Mouse (Mus musculus): ENCODE data around the gene Cntnap1.
"Not testable (repeated sequence)": the region's sequence is repeated elsewhere in the genome, so short reads cannot be mapped to it uniquely, and the experiment has no call there.

Cntnap1 gene

GRCm38 (mm10) chr11:101149178-101150105 is 20.9 kb upstream of the Cntnap1 start:
- no peak for DNase-seq (ENCODE audit: low read depth, low spot score)

- DNase-seq (ENCODE audit: low read depth, low spot score), result no peak
Measured at GRCm38 (mm10) chr11:101151063-101151462, 19.3 kb upstream of the Cntnap1 start.

GRCm38 (mm10) chr11:101152825-101153224 is 17.5 kb upstream of the Cntnap1 start:
- DNase-seq (ENCODE audit: low read depth, low spot score), result no peak

- no peak for DNase-seq (ENCODE audit: low read depth, low spot score)
Measured at GRCm38 (mm10) chr11:101154648-101155047, 15.7 kb upstream of the Cntnap1 start.

- no peak for DNase-seq (ENCODE audit: low read depth, low spot score)
Measured at GRCm38 (mm10) chr11:101155151-101155550, 15.2 kb upstream of the Cntnap1 start.

GRCm38 (mm10) chr11:101155728-101156371 is 14.5 kb upstream of the Cntnap1 start, which contains the start of gene Tubg2:
Gene Tubg2, plus strand, starts transcription at chr11:101155907.
- DNase-seq (ENCODE audit: low read depth, low spot score), result no peak

GRCm38 (mm10) chr11:101160151-101160550 is 10.2 kb upstream of the Cntnap1 start:
- DNase-seq (ENCODE audit: low read depth, low spot score), result not testable (repeated sequence)

- not testable (repeated sequence) for DNase-seq (ENCODE audit: low read depth, low spot score)
Measured at GRCm38 (mm10) chr11:101160981-101161505, 9.3 kb upstream of the Cntnap1 start.

- no peak for DNase-seq (ENCODE audit: low read depth, low spot score)
Measured at GRCm38 (mm10) chr11:101161551-101161950, 8.8 kb upstream of the Cntnap1 start.

GRCm38 (mm10) chr11:101162301-101162700 is 8.0 kb upstream of the Cntnap1 start:
- no peak for DNase-seq (ENCODE audit: low read depth, low spot score)

GRCm38 (mm10) chr11:101162772-101163171 is 7.6 kb upstream of the Cntnap1 start:
- no peak for DNase-seq (ENCODE audit: low read depth, low spot score)

GRCm38 (mm10) chr11:101163476-101164350 is 6.6 kb upstream of the Cntnap1 start:
- no peak for DNase-seq (ENCODE audit: low read depth, low spot score)

GRCm38 (mm10) chr11:101164351-101164665 is 6.0 kb upstream of the Cntnap1 start:
- no peak for DNase-seq (ENCODE audit: low read depth, low spot score)

GRCm38 (mm10) chr11:101164677-101165580 is 5.4 kb upstream of the Cntnap1 start:
- DNase-seq (ENCODE audit: low read depth, low spot score), result no peak

GRCm38 (mm10) chr11:101166357-101166756 is 4.0 kb upstream of the Cntnap1 start:
- no peak for DNase-seq (ENCODE audit: low read depth, low spot score)

GRCm38 (mm10) chr11:101167211-101167962 is 2.9 kb upstream of the Cntnap1 start:
- no peak for DNase-seq (ENCODE audit: low read depth, low spot score)

GRCm38 (mm10) chr11:101167963-101168300 is 2.4 kb upstream of the Cntnap1 start:
- no peak for DNase-seq (ENCODE audit: low read depth, low spot score)

GRCm38 (mm10) chr11:101168301-101168980 is 1.9 kb upstream of the Cntnap1 start:
- no peak for DNase-seq (ENCODE audit: low read depth, low spot score)

Measured in WW6 (cell line).